Mouse (Mus musculus) hindbrain, embryonic 14.5 days (tissue): ENCODE results near the gene Cnrip1. TPM values are rescaled to one million over a fixed set of nuclear protein-coding genes. Genes with fewer than 3 reads are reported as not detected.
"Not testable (repeated sequence)": the region's sequence is repeated elsewhere in the genome, so short reads cannot be mapped to it uniquely, and the experiment has no call there.

Source experiments
- ATAC-seq: fragments of 200-750 bp; cut with Nextera tagmentation; 2 replicates; pipeline ENCODE4 v1.8.0; 2017; ENCODE audit warnings: moderate number of reproducible peaks, mild to moderate bottlenecking, moderate TSS enrichment, moderate library complexity; ENCODE audit not compliant: low FRiP score
- DNase-seq: peaks from one replicate; pipeline ENCODE4 v3.0.0-alpha.2; 2015; ENCODE audit warnings: low spot score
- H3K27ac ChIP-seq: fragments of 300-500 bp; sonication (generic); 2 replicates; pipeline ENCODE4 v1.5.1; 2014; ENCODE audit warnings: mild to moderate bottlenecking, moderate library complexity
- H3K27me3 ChIP-seq: fragments of 300-500 bp; sonication (generic); 2 replicates; pipeline ENCODE4 v1.6.1; 2014; ENCODE audit warnings: mild to moderate bottlenecking, low read length, mixed read lengths; ENCODE audit not compliant: control insufficient read depth, insufficient read depth
- H3K36me3 ChIP-seq: fragments of 300-500 bp; sonication (generic); replicated peaks from 2 replicates; pipeline ENCODE4 v1.6.1; 2014; ENCODE audit not compliant: control insufficient read depth, insufficient read depth
- H3K4me1 ChIP-seq: fragments of 300-500 bp; sonication (generic); replicated peaks from 2 replicates; pipeline ENCODE4 v1.6.1; 2014; ENCODE audit warnings: antibody characterized with exemption, low read length, mixed read lengths; ENCODE audit not compliant: control insufficient read depth, insufficient read depth
- H3K4me2 ChIP-seq: fragments of 300-500 bp; sonication (generic); replicated peaks from 2 replicates; pipeline ENCODE4 v1.6.1; 2014; ENCODE audit warnings: mild to moderate bottlenecking, moderate library complexity
- H3K4me3 ChIP-seq: fragments of 300-500 bp; sonication (generic); replicated peaks from 2 replicates; pipeline ENCODE4 v1.5.1; 2014; ENCODE audit warnings: mild to moderate bottlenecking, low read length
- H3K9ac ChIP-seq: fragments of 300-500 bp; sonication (generic); 2 replicates; pipeline ENCODE4 v1.6.1; 2014
- H3K9me3 ChIP-seq: fragments of 300-500 bp; sonication (generic); 2 replicates; pipeline ENCODE4 v1.6.1; 2016; ENCODE audit warnings: low read length; ENCODE audit not compliant: control insufficient read depth
- WGBS: fragments of 180-500 bp; shearing (Covaris S2); extraction: QIAGEN DNeasy Blood & Tissue Kit; methylation state at CpG from one replicate; pipeline ENCODE4 v1.1.7; 2014; 5-methylcytosine and 5-hydroxymethylcytosine counted together
- polyA plus RNA-seq: library from polyadenylated mRNA; unstranded; fragments of >200 nt; fragmentation: Nextera tagmentation; extraction: Ambion mirVana; gene quantifications from 2 replicates; pipeline ENCODE4 v1.2.1, GENCODE M21; 2014

The Cnrip1 gene
- 142 and 148 TPM in 2 replicates for polyA plus RNA-seq

DNA sequence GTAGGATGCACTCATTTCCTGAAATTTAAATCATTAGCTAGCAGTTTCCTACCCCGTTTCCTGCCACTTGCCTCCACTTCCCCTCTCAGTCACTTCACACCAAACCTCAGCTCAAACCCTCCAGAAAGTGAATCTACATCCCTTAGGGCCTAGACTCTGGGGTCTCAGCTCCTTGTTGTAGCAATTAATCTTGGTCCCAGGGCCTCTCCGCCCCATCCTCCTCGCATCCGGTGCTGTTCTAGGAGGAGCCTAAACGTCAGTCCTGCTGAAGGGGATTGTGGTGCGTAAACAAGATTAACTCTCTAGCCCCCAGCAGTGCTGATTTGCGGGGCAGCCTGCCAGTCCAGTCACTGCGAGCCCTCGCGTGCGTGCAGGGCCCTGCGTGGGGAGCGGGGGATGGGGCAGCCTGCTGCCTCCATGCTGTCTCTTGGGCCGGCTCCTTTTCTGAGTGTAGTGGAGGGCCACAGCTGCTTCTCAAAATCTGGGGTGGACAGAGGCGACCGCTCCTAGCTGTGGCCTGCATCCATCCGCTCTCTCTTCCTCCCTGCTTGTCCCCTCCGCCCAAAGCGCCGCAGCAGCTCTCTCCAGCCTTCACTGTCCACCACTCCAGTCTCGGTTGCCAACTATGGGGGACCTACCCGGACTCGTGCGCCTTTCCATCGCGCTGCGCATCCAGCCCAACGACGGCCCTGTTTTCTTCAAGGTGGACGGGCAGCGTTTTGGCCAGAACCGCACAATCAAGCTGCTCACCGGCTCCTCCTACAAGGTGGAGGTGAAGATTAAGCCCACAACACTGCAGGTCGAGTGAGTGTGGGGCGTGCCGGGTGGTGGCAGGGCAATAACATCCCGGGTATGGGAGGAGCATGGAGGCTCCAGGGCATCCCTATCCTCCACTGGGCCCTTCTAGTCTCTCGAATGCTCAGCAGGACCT is at the start of gene Cnrip1, which contains the start of gene Plek:
Gene Cnrip1 (plus strand): TSS at position 42 of the 931 bp plus-strand sequence.
Gene Plek (minus strand): TSS at position 837 of the 931 bp plus-strand sequence.
- peak within 1 kb of the TSS; percentile 77 for H3K9ac ChIP-seq
- H3K9me3 ChIP-seq, result no peaks in the 10 kb centered on the region
- H3K4me2 ChIP-seq, result peak within 1 kb of the TSS; percentile 82
- DNase-seq (peak; percentile 81), ATAC-seq (peak; percentile 98)
- H3K27me3 ChIP-seq, result no peaks in the 10 kb centered on the region
- no peaks in the 10 kb centered on the region; the same call in 1 of the 2 replicates for H3K36me3 ChIP-seq
- WGBS, result under 1% methylated on average over 36 of the region's 38 CpGs
- peak within 1 kb of the TSS; percentile 91 for H3K27ac ChIP-seq
- H3K4me1 ChIP-seq, result peaks cover 22% of the 10 kb centered on the region
- peak within 1 kb of the TSS; percentile 67 for H3K4me3 ChIP-seq

DNA sequence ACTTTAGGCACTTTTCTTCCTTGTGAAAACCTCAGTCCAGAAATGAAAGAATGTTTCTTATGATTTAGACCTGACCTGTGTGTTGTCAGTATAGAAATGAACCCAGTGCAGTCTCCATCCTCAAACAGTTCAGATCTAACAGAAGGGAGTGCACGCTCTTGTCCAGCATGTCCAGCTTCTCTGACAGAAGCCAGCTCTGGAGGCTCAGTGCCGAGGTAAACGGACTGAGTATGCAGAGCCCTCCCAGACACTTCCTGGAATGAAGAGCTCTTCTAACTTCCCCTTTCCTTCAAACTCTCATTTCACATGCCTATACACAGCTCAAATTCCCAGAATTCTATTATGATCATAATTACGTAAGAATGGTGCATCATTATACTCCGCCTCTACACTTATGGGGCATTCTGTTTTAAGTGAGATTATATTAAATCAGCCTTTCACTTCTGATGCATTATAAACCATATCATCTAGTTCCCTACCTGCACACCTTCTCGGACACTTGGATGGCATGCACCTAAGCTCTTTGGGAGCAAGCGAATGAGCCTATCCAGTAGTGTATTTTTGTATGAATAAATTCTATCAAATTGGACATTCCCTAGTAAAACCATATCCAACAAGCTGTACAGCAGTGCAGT is 48.5 kb upstream of the Cnrip1 start:
- Histone ChIP-seq H3K36me3 (no peaks in the 10 kb centered on the region), H3K9me3 (no peaks in the 10 kb centered on the region), H3K27ac (no peak overlapping the region), H3K4me3 (no peak overlapping the region), H3K4me1 (no peaks in the 10 kb centered on the region), H3K27me3 (no peaks in the 10 kb centered on the region), H3K9ac (no peak overlapping the region), H3K4me2 (no peak overlapping the region)
- ATAC-seq (no peak), DNase-seq (no peak)
- WGBS, result 88% methylated on average over 7 of the region's 7 CpGs

DNA sequence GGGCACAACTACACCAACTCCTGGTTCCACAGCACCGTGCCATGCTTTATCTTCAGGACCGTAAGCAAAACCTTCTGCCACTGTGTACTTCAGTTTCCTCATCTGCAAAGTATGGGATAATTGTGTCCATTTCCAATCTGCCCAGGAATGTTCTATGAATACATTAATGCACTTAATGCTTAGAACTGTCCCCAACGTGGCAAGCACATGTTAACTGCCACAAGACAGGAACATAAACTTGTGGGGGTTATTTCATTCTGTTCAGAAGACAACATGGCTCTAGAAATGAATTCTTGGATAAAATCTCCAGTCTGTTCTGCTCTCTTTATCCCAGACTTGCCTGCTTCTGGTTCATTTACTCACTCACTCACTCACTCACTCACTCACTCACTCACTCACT is 47.6 kb upstream of the Cnrip1 start:
- no peaks in the 10 kb centered on the region for H3K4me1 ChIP-seq
- H3K36me3 ChIP-seq, result no peaks in the 10 kb centered on the region
- H3K9ac ChIP-seq, result no peak overlapping the region
- no peak overlapping the region for H3K27ac ChIP-seq
- H3K27me3 ChIP-seq, result no peaks in the 10 kb centered on the region
- ATAC-seq (no peak), DNase-seq (no peak)
- no peak overlapping the region for H3K4me2 ChIP-seq
- WGBS, result 74% methylated on average over 3 of the region's 3 CpGs
- no peaks in the 10 kb centered on the region for H3K9me3 ChIP-seq
- H3K4me3 ChIP-seq, result no peak overlapping the region

DNA sequence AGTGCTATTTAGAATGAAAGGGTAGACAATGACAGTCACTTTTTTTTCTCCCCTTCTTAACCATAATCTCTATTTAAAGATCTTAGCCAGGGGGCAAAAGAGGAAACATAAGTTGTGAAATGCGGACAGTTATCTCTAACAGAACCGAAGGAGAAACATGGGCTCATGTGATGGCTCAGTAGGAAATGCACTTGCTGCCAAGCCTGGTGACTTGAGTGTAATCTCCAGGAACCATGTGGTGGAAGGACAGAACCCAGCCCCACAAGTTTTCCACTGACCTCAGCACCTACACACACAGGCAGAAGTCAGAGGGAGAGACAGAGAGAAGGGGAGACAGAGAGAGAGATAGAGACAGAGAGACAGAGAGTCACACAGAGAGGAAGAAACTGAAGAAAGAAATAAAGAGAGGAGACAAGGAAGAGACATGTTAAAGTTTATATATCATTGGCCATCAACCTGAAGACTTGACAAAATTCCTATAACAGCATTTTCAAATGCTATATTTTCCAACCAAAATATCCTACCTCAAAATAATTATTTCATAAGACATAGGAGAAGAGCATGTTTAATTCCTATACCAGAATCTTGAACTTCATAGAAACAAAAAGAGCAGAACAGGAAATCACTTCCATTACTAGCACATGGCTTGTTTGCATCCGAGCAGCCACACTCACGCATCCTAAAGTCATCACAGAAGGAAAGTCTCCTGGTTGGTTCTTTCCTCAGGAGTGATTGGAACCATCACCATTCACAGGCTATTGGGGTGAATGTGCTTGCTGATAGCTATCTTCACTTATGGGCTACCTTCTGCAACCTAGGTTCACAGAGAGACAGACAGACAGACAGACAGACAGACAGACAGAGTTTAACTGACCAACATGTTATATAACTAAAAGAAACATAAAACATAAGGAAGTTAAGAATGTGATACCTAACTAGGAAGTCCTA is 46.2 kb upstream of the Cnrip1 start:
- no peaks in the 10 kb centered on the region for H3K27me3 ChIP-seq
- H3K4me2 ChIP-seq, result no peak overlapping the region
- H3K4me3 ChIP-seq, result no peak overlapping the region
- no peaks in the 10 kb centered on the region for H3K36me3 ChIP-seq
- H3K9ac ChIP-seq, result no peak overlapping the region
- DNase-seq (no peak), ATAC-seq (no peak)
- no peaks in the 10 kb centered on the region for H3K4me1 ChIP-seq
- 89% methylated on average over 4 of the region's 4 CpGs for WGBS
- no peak overlapping the region for H3K27ac ChIP-seq
- no peaks in the 10 kb centered on the region for H3K9me3 ChIP-seq

DNA sequence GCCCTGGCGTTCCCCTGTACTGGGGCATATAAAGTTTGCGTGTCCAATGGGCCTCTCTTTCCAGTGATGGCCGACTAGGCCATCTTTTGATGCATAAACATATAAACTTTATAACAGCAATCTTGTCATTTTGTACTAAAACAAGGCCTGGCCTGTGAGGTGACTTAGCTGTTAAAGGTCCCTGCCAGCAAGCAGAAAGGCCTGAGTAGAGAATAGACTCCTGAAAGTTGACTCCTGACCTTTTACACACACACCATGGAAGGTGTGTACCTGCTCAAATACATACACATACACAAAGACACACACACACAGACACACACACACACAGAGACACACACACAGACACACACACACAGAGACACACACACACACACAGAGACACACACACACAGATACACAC is 44.9 kb upstream of the Cnrip1 start:
- DNase-seq, H3K9me3 ChIP-seq, H3K36me3 ChIP-seq, H3K9ac ChIP-seq, H3K27me3 ChIP-seq, H3K4me1 ChIP-seq, H3K27ac ChIP-seq, ATAC-seq, H3K4me2 ChIP-seq, H3K4me3 ChIP-seq: not testable (repeated sequence)
- WGBS, result 92% methylated on average over 2 of the region's 3 CpGs

DNA sequence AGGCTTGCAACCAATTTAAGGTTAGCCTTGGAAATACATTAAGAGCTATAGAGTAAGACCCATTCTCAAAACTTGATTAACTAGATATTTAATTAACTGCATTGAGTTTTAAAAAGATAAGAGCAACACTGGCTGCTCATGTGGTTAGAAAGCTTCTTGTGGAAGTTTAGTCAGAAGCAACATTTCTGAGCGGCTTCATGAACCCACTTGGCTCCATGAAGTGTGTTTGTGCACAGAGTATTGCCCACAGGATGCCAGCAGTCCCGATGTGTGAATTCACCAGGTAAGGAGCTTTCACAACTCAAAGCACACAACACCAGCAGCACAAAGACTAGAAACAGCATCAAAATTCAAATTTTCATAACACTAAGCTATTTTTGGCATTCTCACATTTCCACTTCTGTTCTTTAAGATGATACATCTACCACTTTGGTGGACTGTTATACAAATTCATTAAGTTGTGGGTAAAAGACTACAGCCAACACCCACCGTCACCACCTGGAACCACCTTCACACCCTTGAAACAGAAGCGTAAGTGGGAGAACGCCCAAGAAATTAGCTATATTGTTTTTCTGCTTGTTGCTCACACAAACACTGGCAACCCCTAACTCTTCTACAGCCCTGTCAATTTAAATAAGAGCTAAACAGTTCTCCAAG is 43.7 kb upstream of the Cnrip1 start:
- H3K4me3 ChIP-seq, result no peak overlapping the region
- WGBS, result 92% methylated on average over 5 of the region's 5 CpGs
- no peak for DNase-seq

GRCm38 (mm10) chr11:17008498-17008941 is 42.9 kb upstream of the Cnrip1 start:
- Histone ChIP-seq H3K27ac (no peak overlapping the region), H3K36me3 (no peaks in the 10 kb centered on the region), H3K9ac (no peak overlapping the region), H3K4me1 (no peaks in the 10 kb centered on the region), H3K4me2 (no peak overlapping the region), H3K9me3 (no peaks in the 10 kb centered on the region), H3K27me3 (no peaks in the 10 kb centered on the region), H3K4me3 (no peak overlapping the region)
- ATAC-seq (no peak), DNase-seq (no peak)
- 84% methylated on average over 7 of the region's 7 CpGs for WGBS

More for the DNA sequence above, 43.7 kb upstream of the Cnrip1 start:
- Histone ChIP-seq H3K9me3 (no peaks in the 10 kb centered on the region), H3K4me1 (no peaks in the 10 kb centered on the region), H3K27ac (no peak overlapping the region), H3K36me3 (no peaks in the 10 kb centered on the region), H3K4me2 (no peak overlapping the region), H3K9ac (no peak overlapping the region), H3K27me3 (no peaks in the 10 kb centered on the region)
- no peak for ATAC-seq

DNA sequence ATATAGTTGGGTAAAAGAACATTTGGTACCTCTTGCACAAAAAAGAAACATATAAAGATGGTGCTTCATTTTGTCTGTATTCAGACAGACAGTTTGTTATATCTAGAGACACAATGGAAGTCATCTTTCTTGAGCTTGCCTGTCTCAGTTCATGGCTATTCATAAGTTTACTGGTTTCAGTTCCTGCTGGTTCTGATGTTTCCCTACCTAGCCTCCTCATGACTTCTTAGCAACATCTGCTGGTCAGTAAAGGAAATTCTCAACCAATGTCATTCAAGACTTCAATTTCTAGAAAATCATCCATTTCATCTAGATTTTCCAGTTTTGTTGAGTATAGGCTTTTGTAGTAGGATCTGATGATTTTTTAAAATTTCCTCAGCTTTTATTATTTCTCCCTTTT is 38.4 kb upstream of the Cnrip1 start:
- H3K9me3 ChIP-seq, result no peaks in the 10 kb centered on the region
- no peak overlapping the region for H3K4me2 ChIP-seq
- H3K36me3 ChIP-seq, result no peaks in the 10 kb centered on the region
- H3K27ac ChIP-seq, result no peak overlapping the region
- H3K9ac ChIP-seq, result no peak overlapping the region
- ATAC-seq (no peak), DNase-seq (no peak)
- no peak overlapping the region for H3K4me3 ChIP-seq
- H3K27me3 ChIP-seq, result no peaks in the 10 kb centered on the region
- H3K4me1 ChIP-seq, result no peaks in the 10 kb centered on the region
